Mouse (Mus musculus) layer of hippocampus, adult 11-12 months (tissue): ENCODE measurements around the gene Gm43191.
A peak's percentile ranks its signal among the peaks of the same experiment; 100 is the strongest.
"Not testable (repeated sequence)": the region's sequence is repeated elsewhere in the genome, so short reads cannot be mapped to it uniquely, and the experiment has no call there.

Experiments used
- DNase-seq: peaks from one replicate; pipeline ENCODE4 v3.0.0; 2022; ENCODE audit warnings: low spot score

The Gm43191 gene

DNA sequence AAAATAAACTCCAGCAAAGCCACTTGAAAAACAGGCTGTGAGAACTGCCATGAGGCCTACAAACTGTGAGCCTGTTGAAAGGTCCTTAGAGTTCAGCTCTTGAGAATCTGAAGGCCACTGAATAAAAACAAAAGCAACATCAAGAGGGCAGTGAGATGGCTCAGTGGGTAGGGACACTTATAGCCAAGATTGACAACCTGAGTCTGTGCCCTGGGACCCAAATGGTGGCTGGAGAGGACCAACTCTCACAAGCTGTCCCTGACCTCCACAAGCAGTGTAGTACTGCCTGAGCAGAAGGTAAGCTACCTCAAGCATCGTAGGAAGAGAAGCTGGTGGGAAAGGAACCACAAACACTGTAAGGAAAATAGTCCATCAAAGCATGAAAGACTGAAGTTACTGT is at the start of gene Gm43191:
Gene Gm43191, minus strand, starts transcription at position 101 of the 400 bp plus-strand sequence.
- no peak for DNase-seq

DNA sequence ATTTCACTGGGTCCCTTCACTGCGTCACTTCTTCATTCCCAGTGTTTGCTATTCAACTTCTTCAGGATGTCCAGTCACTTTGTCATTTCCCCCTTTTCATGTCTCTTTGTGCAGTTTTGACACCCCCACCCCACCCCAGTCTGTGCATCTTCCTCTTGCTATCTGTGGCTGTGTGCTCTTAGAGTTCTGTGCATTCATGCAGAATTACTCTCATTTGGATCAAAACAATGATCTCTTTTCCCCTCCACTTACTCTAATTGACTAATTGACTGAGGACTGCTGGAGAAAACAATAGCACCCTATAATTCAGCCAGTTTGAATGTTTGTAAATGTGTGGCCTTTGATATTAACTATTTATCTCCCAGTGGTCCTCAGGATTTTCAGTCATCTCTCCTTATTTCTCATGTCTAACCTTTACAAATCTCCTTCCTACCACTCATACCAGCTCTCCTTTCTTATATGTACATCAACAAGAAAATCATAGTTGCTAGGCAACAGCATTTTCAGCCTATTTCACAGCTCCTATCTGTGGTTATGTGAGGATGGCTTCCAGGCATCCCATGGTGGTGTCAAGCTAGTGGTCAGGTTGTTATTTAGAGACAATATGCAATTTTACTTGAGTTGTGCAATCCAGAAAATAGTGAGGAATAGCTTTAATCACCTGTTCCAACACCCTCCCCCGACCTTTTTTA is 48.6 kb upstream of the Gm43191 start:
- DNase-seq: no peak

DNA sequence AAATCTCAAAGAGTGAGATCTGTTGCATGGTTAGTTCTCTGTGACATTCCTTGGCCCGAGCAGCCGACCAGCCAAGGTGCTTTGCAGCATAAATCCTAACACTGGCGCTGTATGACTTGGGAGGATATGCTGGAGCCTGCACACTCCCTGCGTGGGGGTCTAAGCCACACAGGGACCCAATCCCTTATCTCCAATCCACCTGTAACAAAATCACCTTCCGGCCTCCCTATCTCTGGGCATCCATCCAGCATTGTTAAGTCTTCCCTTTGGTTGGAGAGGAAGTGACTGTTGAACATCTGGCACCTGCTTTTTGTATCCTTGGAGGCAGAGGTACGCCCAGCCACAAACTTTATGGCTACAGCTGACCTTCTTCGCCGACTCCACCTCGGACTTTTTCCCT is 45.7 kb upstream of the Gm43191 start:
- no peak for DNase-seq

DNA sequence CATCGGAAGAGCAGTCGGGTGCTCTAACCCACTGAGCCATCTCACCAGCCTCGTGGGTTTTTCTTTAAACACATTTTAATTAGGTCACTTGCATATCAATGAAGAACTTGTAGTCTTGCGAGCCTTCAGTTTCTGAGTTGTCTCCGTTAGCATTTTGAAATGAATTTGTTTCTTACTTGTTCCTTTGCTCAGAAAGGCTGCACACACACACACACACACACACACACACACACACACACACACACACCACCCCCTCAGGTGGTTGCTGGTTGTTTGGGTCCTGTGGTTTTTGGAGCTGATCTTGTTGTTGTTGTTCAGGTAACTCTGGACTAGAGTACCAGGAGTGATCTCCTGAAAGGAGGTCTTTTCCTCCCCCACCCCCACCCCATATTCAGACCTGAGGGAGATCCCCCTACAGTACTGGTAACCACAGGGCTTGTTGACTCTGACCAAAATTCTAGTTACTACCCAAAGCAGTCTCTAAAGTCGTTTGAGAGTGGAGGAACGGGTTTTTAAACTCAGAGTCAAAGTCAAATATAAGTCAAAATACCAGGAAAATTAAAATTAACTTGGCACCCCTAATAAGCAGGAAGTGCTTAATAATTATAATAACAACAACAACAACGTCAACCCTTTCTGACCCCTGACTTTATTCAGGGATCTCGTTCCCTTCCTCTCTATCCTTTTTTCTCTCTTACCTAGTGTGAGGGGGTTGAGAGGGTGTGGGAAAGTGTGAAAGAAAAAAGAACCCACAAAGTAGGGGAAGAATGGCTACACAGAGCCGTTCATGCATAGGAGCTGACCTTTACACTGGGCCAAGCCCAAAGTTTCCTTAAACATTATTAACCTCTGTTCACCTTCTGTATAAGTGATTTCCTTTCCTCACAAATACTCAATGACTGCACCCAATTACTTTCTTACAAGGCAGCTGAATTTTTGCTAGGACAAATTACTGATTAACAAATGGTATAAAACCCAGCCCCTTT is 42.7 kb upstream of the Gm43191 start:
- DNase-seq: no peak

DNA sequence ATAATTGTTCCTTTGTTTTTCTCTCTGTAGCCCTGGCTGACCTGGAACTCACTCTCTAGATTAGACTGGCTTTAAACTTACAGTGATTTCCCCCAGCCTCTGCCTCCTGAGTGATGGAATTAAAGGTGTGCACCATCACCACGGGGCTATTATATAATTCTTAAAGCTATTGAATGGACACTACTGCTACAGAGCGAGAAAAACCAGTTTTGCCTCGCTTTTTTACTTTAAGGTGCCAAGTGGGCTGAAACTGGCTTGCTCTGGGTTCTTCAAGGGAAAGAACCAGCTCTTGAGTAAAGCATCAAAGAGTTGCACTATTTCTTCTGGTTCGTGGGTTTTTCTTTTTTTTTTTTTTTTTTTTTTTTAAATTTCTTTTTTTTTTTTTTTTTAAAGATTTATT is 41.9 kb upstream of the Gm43191 start:
- no peak for DNase-seq

DNA sequence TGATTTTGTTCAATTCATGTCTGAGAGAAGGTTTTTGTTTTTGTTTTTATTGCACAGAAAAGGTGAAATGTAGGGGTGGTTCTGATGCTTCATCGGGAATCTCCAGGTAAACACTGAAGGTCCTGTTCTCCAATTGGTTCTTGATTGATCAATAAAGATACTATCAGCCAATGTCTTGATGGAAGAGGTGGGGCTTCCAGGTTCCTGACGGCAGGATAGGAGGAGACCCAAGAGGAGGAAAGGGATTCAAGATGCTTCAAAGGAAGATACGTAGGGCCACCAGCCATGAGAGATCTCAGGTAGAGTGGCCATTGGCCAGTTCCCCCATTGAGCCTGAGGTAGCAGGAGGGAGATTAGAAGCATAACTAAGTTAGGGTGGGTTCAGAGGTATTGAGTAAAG is 37.9 kb upstream of the Gm43191 start:
- DNase-seq: no peak

DNA sequence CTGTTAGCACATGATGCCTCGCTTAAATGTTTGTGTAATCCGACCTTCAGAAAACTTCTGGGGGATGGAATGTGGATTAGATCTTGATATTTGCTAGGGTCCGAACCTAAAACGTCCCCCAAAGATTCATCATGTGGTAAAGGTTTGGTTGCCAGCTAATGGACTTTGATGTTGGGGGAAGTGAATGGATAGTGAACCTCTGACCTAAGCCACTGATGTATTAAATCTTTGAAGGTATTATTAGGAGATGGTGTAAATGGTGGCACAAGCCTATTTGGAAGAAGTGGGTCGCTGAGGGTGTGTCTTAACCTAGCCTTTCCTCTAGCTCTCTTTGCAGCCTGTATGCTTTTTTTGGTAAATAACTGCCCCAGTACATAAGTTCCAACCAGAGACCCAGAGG is 32.0 kb upstream of the Gm43191 start:
- no peak for DNase-seq

DNA sequence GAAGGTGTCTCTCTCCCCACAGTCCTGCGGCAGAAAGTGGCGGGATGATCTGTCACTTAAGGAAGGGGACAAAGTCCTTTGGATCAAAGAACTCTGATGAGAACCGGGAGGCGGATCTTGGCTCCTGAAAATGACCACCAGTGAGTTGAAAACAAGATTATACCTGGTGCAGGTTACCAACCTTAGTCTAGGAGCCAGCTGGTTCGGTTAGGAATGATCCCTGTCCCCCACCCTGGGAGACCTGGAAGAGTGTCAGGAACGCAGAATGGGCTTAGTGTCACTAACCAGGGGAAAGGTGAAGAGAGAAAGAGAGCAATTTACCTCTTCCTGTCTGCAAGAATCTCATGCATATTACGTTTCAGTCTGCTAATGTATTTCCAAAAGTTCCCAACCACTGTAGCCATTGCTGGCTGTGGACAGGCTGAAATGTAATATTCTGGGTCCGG is 31.4 kb upstream of the Gm43191 start, which contains the start of gene Slc35a3:
Gene Slc35a3, minus strand, starts transcription at position 396 of the 446 bp plus-strand sequence.
- no peak for DNase-seq

DNA sequence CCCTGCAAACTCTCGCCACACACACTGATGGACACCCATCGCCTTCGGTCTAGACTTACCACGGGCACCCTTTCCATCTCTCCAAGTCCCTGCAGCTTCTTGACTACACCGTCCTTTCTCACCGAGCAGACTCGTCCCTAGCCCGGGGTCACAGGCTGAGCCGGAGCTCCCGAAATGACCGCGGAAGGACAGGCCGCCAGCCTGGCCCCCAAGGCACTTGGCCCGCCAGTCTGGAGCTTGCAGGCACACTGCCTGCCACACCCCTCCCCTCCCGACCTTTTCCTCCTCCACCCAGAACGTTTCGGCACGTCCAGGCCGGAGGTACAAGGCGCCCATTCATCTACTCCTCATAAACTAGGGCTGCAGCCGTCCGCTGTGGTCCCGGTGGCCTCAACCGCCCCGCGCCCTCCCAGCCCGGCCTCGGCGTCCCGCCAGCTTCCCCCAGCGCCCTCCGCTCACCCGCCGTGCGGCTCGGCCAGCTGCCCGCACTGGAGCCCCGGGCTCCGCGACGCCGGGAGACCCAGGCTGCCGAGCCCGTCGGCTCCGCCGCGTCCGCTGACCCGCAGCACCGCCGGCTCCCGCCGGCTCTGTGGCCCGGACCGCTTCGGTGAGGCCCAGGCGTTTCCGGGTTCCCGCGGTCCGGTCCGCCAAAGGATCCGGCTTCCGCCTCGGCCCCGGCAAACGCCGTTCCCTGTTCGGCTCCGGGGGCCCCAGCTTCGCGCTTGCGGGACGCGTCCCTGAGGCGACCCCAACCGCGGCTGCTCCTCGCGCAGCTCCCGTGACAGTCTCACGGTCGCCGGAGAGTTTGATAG is 30.8 kb upstream of the Gm43191 start:
- DNase-seq: peak; percentile 75

DNA sequence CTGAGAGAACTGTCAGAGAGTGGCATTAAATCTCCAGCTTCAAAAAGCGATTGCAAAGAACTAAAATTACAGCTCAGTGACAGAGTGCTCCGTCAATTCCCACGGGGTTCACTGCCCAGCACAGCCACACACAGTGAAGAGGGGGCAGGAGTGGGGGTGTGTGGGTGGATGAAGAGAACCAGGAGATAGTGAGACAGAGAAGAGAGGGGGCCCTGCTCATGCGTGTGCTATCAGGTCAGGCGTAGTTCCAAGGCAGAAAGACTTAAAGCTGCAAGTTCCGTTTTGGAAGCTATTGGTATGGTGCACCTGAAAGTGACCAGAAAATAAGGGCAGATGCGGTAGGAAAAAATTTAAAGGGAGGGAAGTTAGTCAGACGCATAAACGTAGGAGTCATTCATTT is 29.9 kb upstream of the Gm43191 start:
- DNase-seq: no peak

DNA sequence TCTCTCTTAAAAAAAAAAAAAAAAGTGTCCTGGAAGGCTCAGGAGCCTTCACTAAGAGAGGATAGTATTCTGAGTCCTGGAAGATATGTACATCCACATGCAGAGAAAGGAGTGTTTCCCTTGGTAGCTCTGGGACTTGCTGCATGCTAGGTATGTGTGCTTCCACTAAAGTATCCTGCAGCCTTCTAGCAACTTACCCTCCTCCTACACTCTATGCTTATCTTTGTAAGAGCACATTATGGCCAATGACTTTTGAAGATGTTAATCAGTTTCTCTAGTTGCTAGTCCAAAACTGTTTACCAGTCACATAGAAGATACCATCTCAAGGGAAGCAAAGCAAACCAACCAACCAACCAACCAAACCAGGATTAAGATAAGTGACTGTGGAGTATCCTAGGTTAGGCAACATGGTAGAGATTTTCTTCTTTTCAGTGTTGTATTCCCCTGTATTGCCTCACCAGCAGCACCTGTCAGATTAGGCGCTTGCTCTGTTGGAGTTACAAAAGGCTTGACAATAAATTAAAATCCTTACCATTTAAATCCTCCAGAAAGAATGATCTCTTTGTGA is 24.7 kb upstream of the Gm43191 start:
- DNase-seq: no peak

DNA sequence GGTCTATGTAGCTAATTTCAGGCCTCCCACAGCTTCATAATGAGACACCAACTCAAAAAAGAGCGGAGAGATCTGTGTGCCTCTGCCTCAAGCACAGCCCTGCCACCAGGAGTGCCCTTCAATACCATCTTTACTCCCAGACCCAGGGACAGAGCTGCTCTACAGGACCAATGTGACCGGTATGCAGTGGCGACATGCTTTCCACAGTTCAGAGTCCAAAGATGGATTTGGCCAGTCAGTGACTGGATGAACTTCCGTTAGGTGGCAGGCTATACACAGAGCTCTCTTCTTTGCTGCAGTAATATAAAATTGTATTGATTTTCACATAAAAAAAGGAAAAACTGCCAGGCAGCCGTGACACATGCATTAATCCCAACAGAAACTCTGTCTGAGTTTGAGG is 22.8 kb upstream of the Gm43191 start:
- no peak for DNase-seq

DNA sequence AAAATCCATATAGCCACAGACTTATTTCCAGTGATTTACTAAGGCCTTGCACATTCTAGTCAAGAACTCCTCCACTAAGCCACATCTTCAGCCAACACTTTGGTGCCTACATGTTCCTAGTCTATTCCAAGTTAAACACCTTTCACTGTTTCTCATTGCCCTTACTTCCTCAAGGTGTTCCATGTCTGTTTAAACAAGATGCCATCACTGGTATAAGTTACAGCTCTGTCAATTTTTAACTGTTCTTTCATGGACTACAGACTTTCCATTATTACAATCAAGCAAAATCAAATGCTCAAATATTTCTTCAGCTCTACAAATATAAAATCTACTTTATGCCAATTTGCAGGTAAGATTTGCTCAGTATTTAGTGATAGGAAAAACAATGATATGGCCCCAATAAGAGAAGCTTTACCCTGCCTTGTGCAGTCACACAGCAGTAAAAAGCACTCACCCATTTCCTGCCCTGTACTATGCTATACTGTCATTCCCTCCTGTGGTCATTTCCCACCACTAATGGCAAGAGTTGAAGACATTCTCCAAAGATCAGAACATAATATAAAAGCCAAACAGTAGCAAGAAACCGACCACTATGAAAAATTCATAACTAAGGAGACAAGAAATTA is 21.7 kb upstream of the Gm43191 start:
- no peak for DNase-seq

DNA sequence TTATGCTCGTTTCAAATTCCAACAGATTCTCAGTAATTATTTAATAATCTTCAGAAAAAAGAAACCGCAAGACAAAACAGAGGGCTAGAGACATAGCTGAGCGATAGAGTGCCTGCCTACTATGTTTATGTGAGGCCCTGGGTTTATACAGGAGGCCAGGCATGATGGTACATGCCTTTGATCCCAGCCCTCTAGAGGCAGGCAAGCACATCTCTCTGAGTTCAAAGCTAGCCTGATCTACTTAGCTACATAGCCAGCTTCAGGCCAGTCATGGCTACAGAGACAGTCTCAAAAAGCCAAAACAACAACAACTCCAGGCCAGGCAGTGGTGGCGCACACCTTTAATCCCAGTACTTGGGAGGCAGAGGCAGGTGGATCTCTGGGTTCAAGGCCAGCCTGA is 20.5 kb upstream of the Gm43191 start:
- DNase-seq: no peak

DNA sequence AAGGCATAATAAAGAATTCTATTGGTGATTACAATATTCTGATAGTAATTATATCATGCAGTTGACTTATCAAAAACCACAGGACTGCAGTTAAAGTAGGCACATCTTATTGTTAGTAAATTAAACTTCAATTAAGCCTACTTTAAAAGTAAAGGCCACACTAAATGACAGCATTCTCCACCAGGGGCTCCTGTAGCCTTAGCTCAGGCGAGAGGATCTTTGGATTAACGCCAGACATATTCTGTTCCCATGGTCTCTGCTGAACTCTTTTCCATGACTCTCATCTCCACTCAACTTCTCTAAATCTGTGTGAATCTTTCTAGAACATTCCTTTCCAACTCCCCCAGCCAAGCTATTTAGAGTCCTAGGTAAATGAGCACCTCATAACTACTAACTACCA is 17.7 kb upstream of the Gm43191 start:
- no peak for DNase-seq

DNA sequence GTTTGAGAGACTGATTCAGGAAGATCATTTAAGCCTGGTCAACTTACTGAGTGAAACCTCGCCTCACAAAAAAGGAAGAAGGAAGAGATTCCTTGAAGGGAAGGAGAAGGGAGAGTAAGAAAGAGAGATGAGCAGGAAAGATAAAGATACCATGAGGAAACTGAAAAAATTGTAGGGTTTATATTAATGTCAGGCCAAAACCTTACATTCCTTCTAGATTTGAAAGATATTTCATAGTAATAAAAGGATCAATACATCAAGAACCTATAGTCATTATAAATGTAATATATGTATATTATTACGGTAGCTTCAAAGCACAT is 14.6 kb upstream of the Gm43191 start:
- DNase-seq: no peak

DNA sequence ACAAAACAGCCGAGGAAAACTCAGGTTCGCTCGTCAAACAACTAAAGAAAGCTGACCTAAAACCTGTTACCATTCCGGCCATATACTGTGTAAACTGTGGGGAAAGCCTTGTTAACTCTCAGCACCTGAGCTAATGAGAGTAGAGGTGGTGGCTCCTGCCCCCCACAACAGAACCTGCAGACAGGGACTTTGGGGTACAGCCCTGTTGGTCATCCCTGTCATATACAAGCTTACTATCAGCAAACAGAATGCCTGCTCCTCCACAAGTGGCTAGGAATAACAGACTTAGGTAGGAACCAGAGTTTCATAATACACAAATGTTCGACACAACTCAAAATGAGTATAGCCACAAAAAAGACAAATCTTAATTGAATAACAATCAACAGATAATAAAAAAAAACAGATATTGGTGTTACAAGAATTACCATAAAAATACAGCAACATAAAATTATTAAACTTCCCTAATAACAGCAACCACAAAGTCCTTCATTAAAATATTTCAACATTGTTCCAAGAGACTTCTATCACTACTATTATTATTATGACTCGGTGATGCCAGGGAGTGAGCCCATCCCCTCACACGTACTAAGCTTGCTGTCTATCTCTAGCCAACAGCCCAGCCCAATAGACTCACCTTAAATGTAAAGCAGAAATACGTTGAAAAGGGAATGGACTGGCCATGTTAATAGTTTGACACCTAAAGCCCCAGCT is 14.1 kb upstream of the Gm43191 start:
- no peak for DNase-seq

DNA sequence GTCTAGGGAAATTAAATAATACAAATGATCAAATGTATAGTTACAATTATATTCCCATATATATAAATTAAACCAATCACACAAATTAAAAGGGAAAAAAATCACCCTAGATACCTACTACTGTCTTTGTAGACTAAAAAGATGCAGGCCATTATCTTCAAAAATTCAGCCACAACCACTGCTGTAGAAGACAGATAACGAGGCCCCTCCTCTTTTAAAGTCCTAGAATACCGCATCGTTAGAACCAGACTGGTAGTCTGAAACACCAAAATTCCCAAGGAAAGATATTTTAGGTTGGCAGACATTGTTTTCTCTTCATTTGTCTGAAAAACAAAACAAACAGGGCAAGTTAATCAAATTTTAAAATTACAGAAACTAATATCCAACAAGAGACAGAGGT is 13.3 kb upstream of the Gm43191 start:
- DNase-seq: no peak

DNA sequence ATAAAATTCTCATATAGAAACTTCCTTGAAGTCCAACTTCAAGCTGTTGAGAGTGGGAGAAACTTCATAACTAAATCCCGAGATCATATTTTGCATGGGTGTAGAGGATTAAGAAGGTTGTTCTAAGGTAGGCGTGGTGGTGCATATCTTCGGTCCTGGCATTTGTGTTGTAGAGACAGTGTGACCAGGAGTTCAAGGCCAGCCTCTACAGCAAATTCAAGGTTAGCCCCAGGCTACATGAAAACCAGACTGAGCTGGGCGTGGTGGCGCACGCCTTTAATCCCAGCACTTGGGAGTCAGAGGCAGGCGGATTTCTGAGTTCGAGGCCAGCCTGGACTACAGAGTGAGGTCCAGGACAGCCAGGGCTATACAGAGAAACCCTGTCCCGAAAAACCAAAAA is 16.8 kb downstream of the Gm43191 start:
- not testable (repeated sequence) for DNase-seq

DNA sequence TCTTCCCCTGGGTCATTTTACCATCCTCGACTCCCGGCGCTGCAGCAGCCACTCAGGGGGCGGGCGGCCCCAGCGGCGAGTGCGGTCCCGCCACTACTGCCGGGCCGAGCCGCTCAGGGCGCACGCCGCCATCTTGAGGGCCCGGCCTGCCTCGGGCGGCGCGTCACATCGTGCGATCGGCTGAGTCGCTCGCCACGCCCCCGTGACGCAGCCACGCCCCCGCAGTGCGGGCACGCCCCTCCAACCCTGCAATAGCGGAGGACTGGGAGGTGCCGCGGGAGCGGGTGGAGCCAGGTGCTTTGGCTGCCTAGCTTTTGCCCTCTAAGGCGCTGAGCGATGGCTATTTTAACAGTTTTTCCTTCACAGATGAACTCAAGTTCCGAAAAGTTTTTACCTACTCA is 18.6 kb downstream of the Gm43191 start, which contains the start of gene Mfsd14a:
Gene Mfsd14a, minus strand, starts transcription at position 215 of the 401 bp plus-strand sequence.
- DNase-seq: peak; percentile 98

DNA sequence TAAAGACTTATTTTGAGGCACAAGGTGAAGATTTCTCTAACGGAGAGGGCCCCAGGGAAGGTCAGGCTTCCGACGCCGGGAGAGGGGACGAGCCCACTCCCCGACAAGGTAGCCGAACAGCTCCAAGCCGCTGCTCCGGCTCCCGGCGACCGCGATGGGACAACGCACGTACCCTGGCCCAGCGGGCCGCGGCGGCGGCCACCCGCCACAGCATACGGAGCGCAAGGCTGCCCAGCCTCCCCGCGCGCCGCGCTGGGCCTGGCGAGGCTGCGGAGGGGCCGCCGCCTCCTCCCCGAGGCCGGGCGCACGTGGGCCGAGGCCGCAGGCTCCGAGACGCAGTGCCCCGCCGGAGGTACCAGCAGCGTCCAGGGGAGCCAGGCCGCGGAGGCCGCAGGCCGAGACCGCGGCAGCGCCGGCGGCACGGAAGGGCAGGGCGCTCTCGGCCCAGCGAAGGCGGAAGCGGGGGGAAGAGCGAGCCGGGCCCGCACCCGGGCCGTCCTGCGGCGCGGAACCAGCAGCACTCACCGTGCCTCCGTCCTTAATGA is 19.1 kb downstream of the Gm43191 start:
- DNase-seq: peak; percentile 24
